Mouse (Mus musculus) spleen, adult 2 months (tissue): ENCODE data around the gene Ppp4r4.

Source experiments
- CTCF ChIP-seq: fragments of 200-500 bp; IDR thresholded peaks from 2 replicates; pipeline ENCODE4 v1.5.1; 2011; ENCODE audit warnings: mild to moderate bottlenecking, inconsistent platforms; ENCODE audit not compliant: insufficient read depth, insufficient read length, insufficient replicate concordance; ENCODE audit errors: extremely low read depth
- POLR2A ChIP-seq: fragments of 200-500 bp; IDR thresholded peaks from 2 replicates; pipeline ENCODE4 v1.6.1; 2011; ENCODE audit warnings: low read depth, low read length, inconsistent platforms

- TF ChIP-seq POLR2A (no peak), CTCF (no peak)
These were observed 23.7 kb upstream of the Ppp4r4 start for GRCm38 (mm10) chr12:103508346-103508745.
